Mouse (Mus musculus): ENCODE results near the gene Ntmt1.
A peak's percentile ranks its signal among the peaks of the same experiment; 100 is the strongest.

The Ntmt1 gene

GRCm38 (mm10) chr2:30807648-30808295 lies at the start of gene Ntmt1:
Ntmt1 (plus strand) TSS chr2:30807826.
- peak; percentile 100 for DNase-seq (ENCODE audit: low spot score in 2 of 2)

- peak; percentile 91 to 95 for DNase-seq (ENCODE audit: low spot score in 2 of 2)
These were observed 49.1 kb upstream of the Ntmt1 start for GRCm38 (mm10) chr2:30758341-30759087.

- DNase-seq (ENCODE audit: low spot score in 2 of 2) = no peak
These were observed 48.6 kb upstream of the Ntmt1 start for GRCm38 (mm10) chr2:30759088-30759374.

GRCm38 (mm10) chr2:30759442-30759841 lies 48.2 kb upstream of the Ntmt1 start:
- DNase-seq (ENCODE audit: low spot score in 2 of 2) = no peak

GRCm38 (mm10) chr2:30759858-30760547 lies 47.6 kb upstream of the Ntmt1 start:
- DNase-seq (ENCODE audit: low spot score in 2 of 2) = no peak

GRCm38 (mm10) chr2:30760706-30761105 lies 46.9 kb upstream of the Ntmt1 start:
- no peak for DNase-seq (ENCODE audit: low spot score in 2 of 2)

- DNase-seq (ENCODE audit: low spot score in 2 of 2) = no peak
These were observed 41.2 kb upstream of the Ntmt1 start for GRCm38 (mm10) chr2:30766446-30766845.

- no peak for DNase-seq (ENCODE audit: low spot score in 2 of 2)
These were observed 39.9 kb upstream of the Ntmt1 start for GRCm38 (mm10) chr2:30767626-30768240.

GRCm38 (mm10) chr2:30768529-30768928 lies 39.1 kb upstream of the Ntmt1 start:
- DNase-seq (ENCODE audit: low spot score in 2 of 2) = no peak

GRCm38 (mm10) chr2:30769187-30769586 lies 38.4 kb upstream of the Ntmt1 start:
- DNase-seq (ENCODE audit: low spot score in 2 of 2) = no peak

GRCm38 (mm10) chr2:30771368-30771805 lies 36.2 kb upstream of the Ntmt1 start:
- DNase-seq (ENCODE audit: low spot score in 2 of 2) = no peak

- peak in 1 of 2 experiments; percentile 82 for DNase-seq (ENCODE audit: low spot score in 2 of 2)
These were observed 35.7 kb upstream of the Ntmt1 start for GRCm38 (mm10) chr2:30771806-30772460.

- no peak for DNase-seq (ENCODE audit: low spot score in 2 of 2)
These were observed 34.9 kb upstream of the Ntmt1 start for GRCm38 (mm10) chr2:30772581-30773312.

GRCm38 (mm10) chr2:30773313-30774005 lies 34.2 kb upstream of the Ntmt1 start:
- DNase-seq (ENCODE audit: low spot score in 2 of 2) = no peak

- DNase-seq (ENCODE audit: low spot score in 2 of 2) = no peak
These were observed 31.7 kb upstream of the Ntmt1 start for GRCm38 (mm10) chr2:30775955-30776354.

GRCm38 (mm10) chr2:30777266-30777665 lies 30.4 kb upstream of the Ntmt1 start:
- no peak for DNase-seq (ENCODE audit: low spot score in 2 of 2)

- DNase-seq (ENCODE audit: low spot score in 2 of 2) = no peak
These were observed 29.4 kb upstream of the Ntmt1 start for GRCm38 (mm10) chr2:30778235-30778634.

- DNase-seq (ENCODE audit: low spot score in 2 of 2) = no peak
These were observed 28.4 kb upstream of the Ntmt1 start for GRCm38 (mm10) chr2:30779241-30779640.

GRCm38 (mm10) chr2:30782312-30783290 lies 25.0 kb upstream of the Ntmt1 start:
- no peak for DNase-seq (ENCODE audit: low spot score in 2 of 2)

All from urinary bladder, postnatal 4 days (tissue).